Mouse (Mus musculus) CH12.LX (cell line): Measurements from ENCODE around the gene Tubgcp6. TPM values are rescaled to one million over a fixed set of nuclear protein-coding genes. Genes with fewer than 3 reads are reported as not detected.

Source experiments
- DNase-seq: peaks from one replicate; pipeline ENCODE4 v3.0.0-alpha.2; 2013; ENCODE audit errors: extremely low read depth
- H3K27ac ChIP-seq: 2 replicates; pipeline ENCODE4 v1.5.1; 2012; ENCODE audit warnings: low read depth, mild to moderate bottlenecking, control low read depth, moderate library complexity; ENCODE audit not compliant: insufficient read depth
- H3K27me3 ChIP-seq: replicated peaks from 2 replicates; pipeline ENCODE3; 2012; ENCODE audit warnings: inconsistent platforms
- H3K36me3 ChIP-seq, 2 experiments: replicated peaks in 1 of 2; 2 replicates each; pipeline versions ENCODE3 to v1.6.1; 2012; ENCODE audit warnings: inconsistent platforms in 1 of 2, low read length in 1 of 2, mild to moderate bottlenecking in 1 of 2, mixed read lengths in 1 of 2, moderate library complexity in 1 of 2; ENCODE audit not compliant: control insufficient read depth in 1 of 2, insufficient read depth in 1 of 2
- H3K4me1 ChIP-seq, 2 experiments: 2 replicates each; pipeline ENCODE4 v1.6.1; 2012; ENCODE audit warnings: inconsistent platforms in 1 of 2, moderate library complexity in 1 of 2; ENCODE audit not compliant: insufficient read depth in 2 of 2, control insufficient read depth in 1 of 2
- H3K4me2 ChIP-seq: 2 replicates; pipeline ENCODE4 v1.6.1; 2012; ENCODE audit warnings: low read depth, mild to moderate bottlenecking, control low read depth; ENCODE audit not compliant: poor library complexity, insufficient read depth, severe bottlenecking
- H3K4me3 ChIP-seq, 3 experiments: fragments of 150-350 bp in 1 of 3; sonication (generic) in 1 of 3; replicated peaks in 1 of 3; 2 replicates each; pipeline versions ENCODE3 to v1.5.1; 2011 to 2012; ENCODE audit warnings: low read depth in 2 of 3, low read length in 2 of 3, mild to moderate bottlenecking in 2 of 3, moderate library complexity in 2 of 3, control low read depth in 1 of 3, improper control_type of control experiment in 1 of 3, inconsistent platforms in 1 of 3, mixed read lengths in 1 of 3; ENCODE audit not compliant: poor library complexity in 1 of 3
- H3K79me2 ChIP-seq: replicated peaks from 2 replicates; pipeline ENCODE4 v1.6.1; 2012; ENCODE audit warnings: mild to moderate bottlenecking, moderate library complexity; ENCODE audit not compliant: control insufficient read depth, poor library complexity, insufficient read depth, severe bottlenecking; ENCODE audit errors: extremely low read depth
- H3K9ac ChIP-seq: 2 replicates; pipeline ENCODE4 v1.6.1; 2012; ENCODE audit warnings: low read depth, mild to moderate bottlenecking, control low read depth, moderate library complexity; ENCODE audit not compliant: insufficient read depth
- H3K9me3 ChIP-seq: replicated peaks from 2 replicates; pipeline ENCODE3; 2012; ENCODE audit warnings: low read length, inconsistent platforms, mixed read lengths
- BHLHE40 ChIP-seq: IDR thresholded peaks from 2 replicates; pipeline ENCODE4 v1.6.1; 2011; ENCODE audit warnings: mild to moderate bottlenecking, low read depth, low read length, improper control_type of control experiment
- ELF1 ChIP-seq: IDR thresholded peaks from 2 replicates; pipeline ENCODE4 v1.6.1; 2014; ENCODE audit warnings: low read depth, mild to moderate bottlenecking, inconsistent platforms, low read length, improper control_type of control experiment
- ETS1 ChIP-seq: conservative IDR thresholded peaks from 2 replicates; pipeline ENCODE4 v1.6.1; 2012; ENCODE audit warnings: low read depth, mild to moderate bottlenecking, inconsistent platforms, low read length, improper control_type of control experiment, moderate library complexity
- GABPA ChIP-seq: IDR thresholded peaks from 2 replicates; pipeline ENCODE4 v1.6.1; 2012; ENCODE audit warnings: low read depth, low read length, improper control_type of control experiment, inconsistent platforms; ENCODE audit not compliant: insufficient replicate concordance
- HCFC1 ChIP-seq: IDR thresholded peaks from 2 replicates; pipeline ENCODE4 v1.6.1; 2012; ENCODE audit warnings: low read depth, mild to moderate bottlenecking, inconsistent platforms, low read length, improper control_type of control experiment
- IRF4 ChIP-seq: IDR thresholded peaks from 2 replicates; pipeline ENCODE4 v1.6.1; 2014; ENCODE audit warnings: low read depth, mild to moderate bottlenecking, inconsistent platforms, low read length, improper control_type of control experiment
- JUND ChIP-seq: conservative IDR thresholded peaks from 2 replicates; pipeline ENCODE4 v1.6.1; 2011; ENCODE audit warnings: low read depth, low read length, improper control_type of control experiment
- KAT2A ChIP-seq: IDR thresholded peaks from 2 replicates; pipeline ENCODE4 v1.6.1; 2012; ENCODE audit warnings: low read length, improper control_type of control experiment, inconsistent platforms; ENCODE audit not compliant: insufficient replicate concordance
- MAFK ChIP-seq: IDR thresholded peaks from 2 replicates; pipeline ENCODE4 v1.6.1; 2011; ENCODE audit warnings: low read length, improper control_type of control experiment; ENCODE audit not compliant: insufficient replicate concordance
- MEF2A ChIP-seq: IDR thresholded peaks from 2 replicates; pipeline ENCODE4 v1.6.1; 2014; ENCODE audit warnings: low read depth, mild to moderate bottlenecking, inconsistent platforms, low read length, improper control_type of control experiment, borderline replicate concordance
- MYC ChIP-seq: IDR thresholded peaks from 2 replicates; pipeline ENCODE4 v1.6.1; 2011; ENCODE audit warnings: low read depth, mild to moderate bottlenecking, improper control_type of control experiment, low read length
- NELFE ChIP-seq: IDR thresholded peaks from 2 replicates; pipeline ENCODE4 v1.6.1; 2011; ENCODE audit warnings: low read depth, low read length, improper control_type of control experiment
- NRF1 ChIP-seq: IDR thresholded peaks from 2 replicates; pipeline ENCODE4 v1.6.1; 2014; ENCODE audit warnings: low read depth, mild to moderate bottlenecking, inconsistent platforms, low read length, improper control_type of control experiment, moderate library complexity
- PAX5 ChIP-seq: IDR thresholded peaks from 2 replicates; pipeline ENCODE4 v1.6.1; 2012; ENCODE audit warnings: low read length, inconsistent platforms, mixed read lengths
- POLR2AphosphoS2 ChIP-seq: IDR thresholded peaks from 2 replicates; pipeline ENCODE4 v1.6.1; 2011; ENCODE audit warnings: low read depth, low read length, improper control_type of control experiment
- RAD21 ChIP-seq: IDR thresholded peaks from 2 replicates; pipeline ENCODE4 v1.6.1; 2011; ENCODE audit warnings: low read depth, mild to moderate bottlenecking, low read length, improper control_type of control experiment, moderate library complexity
- RCOR1 ChIP-seq: conservative IDR thresholded peaks from 2 replicates; pipeline ENCODE4 v1.6.1; 2012; ENCODE audit warnings: low read depth, mild to moderate bottlenecking, inconsistent platforms, low read length, improper control_type of control experiment
- SMC3 ChIP-seq: IDR thresholded peaks from 2 replicates; pipeline ENCODE4 v1.6.1; 2011; ENCODE audit warnings: low read depth, low read length, improper control_type of control experiment
- TBP ChIP-seq: conservative IDR thresholded peaks from 2 replicates; pipeline ENCODE4 v1.6.1; 2011; ENCODE audit warnings: low read depth, low read length, improper control_type of control experiment
- TCF12 ChIP-seq: IDR thresholded peaks from 2 replicates; pipeline ENCODE4 v1.6.1; 2014; ENCODE audit warnings: low read depth, mild to moderate bottlenecking, inconsistent platforms, low read length, improper control_type of control experiment
- UBTF ChIP-seq: IDR thresholded peaks from 2 replicates; pipeline ENCODE4 v1.6.1; 2012; ENCODE audit warnings: low read depth, mild to moderate bottlenecking, inconsistent platforms, low read length, improper control_type of control experiment, moderate library complexity
- USF1 ChIP-seq: IDR thresholded peaks from 2 replicates; pipeline ENCODE4 v1.6.1; 2014; ENCODE audit warnings: low read depth, mild to moderate bottlenecking, inconsistent platforms, low read length, improper control_type of control experiment
- ZKSCAN1 ChIP-seq: IDR thresholded peaks from 2 replicates; pipeline ENCODE4 v1.6.1; 2012; ENCODE audit warnings: low read depth, inconsistent platforms, low read length, improper control_type of control experiment, borderline replicate concordance
- dilution Hi-C: fragments of 300-500 bp; cut with MboI; formaldehyde crosslinking; loops from 2 replicates; pipeline ENCODE4 v1.14.3; 2020; ENCODE audit warnings: low sequenced_read_pairs; ENCODE audit not compliant: extremely low pct_unique_long_range_greater_than_20kb, extremely low pct_ligation_motif_present
- in situ Hi-C: fragments of 300-500 bp; cut with MboI; formaldehyde crosslinking; loops from 3 replicates; pipeline ENCODE4 v1.14.3; 2019; ENCODE audit warnings: low sequenced_read_pairs, low pct_ligation_motif_present, low pct_unique_long_range_greater_than_20kb, mixed read lengths
- polyA plus RNA-seq: library from polyadenylated mRNA; unstranded; fragments of >175 nt; gene quantifications from 2 replicates; pipeline ENCODE4 v1.2.1, GENCODE M21; 2012; ENCODE audit warnings: low read depth; ENCODE audit not compliant: insufficient read length
- total RNA-seq, 2 experiments: library from RNA; depleted of rRNA; stranded (reverse); fragments of 300-350 nt in 1 of 2; fragments of >200 nt in 1 of 2; gene quantifications; 2 replicates each; pipeline ENCODE4 v1.2.3; 2012 to 2014

Gene Tubgcp6
- total and polyA plus RNA-seq, 3 experiments, result 12.7 to 17.0 (median 13.3) TPM

- Histone ChIP-seq H3K27me3 (peaks cover 1% of the 10 kb centered on the region), H3K27ac (no peak overlapping the region), H3K4me1 (peaks cover 14 to 61% of the 10 kb centered on the region in 2 experiments), H3K4me2 (no peak overlapping the region), H3K9ac (no peak overlapping the region), H3K9me3 (no peaks in the 10 kb centered on the region), H3K36me3 (peaks cover 23 to 31% of the 10 kb centered on the region in 2 experiments), H3K79me2 (no peaks in the 10 kb centered on the region), H3K4me3 (no peak overlapping the region)
- DNase-seq, result no peak
- dilution Hi-C loops, result no loop called here
- in situ Hi-C loops, result no loop called here
- no peak for TF ChIP-seq BHLHE40
- no peak for TF ChIP-seq MYC
These were observed 46.0 kb upstream of the Tubgcp6 start for GRCm38 (mm10) chr15:89168922-89169321.

- in situ Hi-C loops, result no loop called here
- Histone ChIP-seq H3K4me1 (peaks cover 4 to 44% of the 10 kb centered on the region in 2 experiments), H3K9ac (no peak overlapping the region), H3K9me3 (no peaks in the 10 kb centered on the region), H3K79me2 (no peaks in the 10 kb centered on the region), H3K27me3 (no peaks in the 10 kb centered on the region), H3K36me3 (peaks cover 39 to 55% of the 10 kb centered on the region in 2 experiments), H3K4me3 (no peak overlapping the region), H3K4me2 (no peak overlapping the region), H3K27ac (no peak overlapping the region)
- no peak for DNase-seq
- dilution Hi-C loops, result no loop called here
- no peak for TF ChIP-seq SMC3
- no peak for TF ChIP-seq NELFE
- TF ChIP-seq HCFC1, result no peak
- no peak for TF ChIP-seq USF1
- no peak for TF ChIP-seq RAD21
- no peak for TF ChIP-seq PAX5
- no peak for TF ChIP-seq ELF1
- no peak for TF ChIP-seq MYC
- no peak for TF ChIP-seq IRF4
- no peak for TF ChIP-seq MAFK
- TF ChIP-seq POLR2AphosphoS2, result no peak
- TF ChIP-seq ETS1, result no peak
- no peak for TF ChIP-seq RCOR1
These were observed 42.6 kb upstream of the Tubgcp6 start for GRCm38 (mm10) chr15:89165478-89165877.

GRCm38 (mm10) chr15:89161397-89161796 is 38.5 kb upstream of the Tubgcp6 start:
- dilution Hi-C loops, result no loop called here
- no peak overlapping the region for H3K4me2 ChIP-seq
- no peak for DNase-seq
- H3K27ac ChIP-seq, result no peak overlapping the region
- no peak overlapping the region for H3K4me3 ChIP-seq
- H3K9ac ChIP-seq, result no peak overlapping the region
- TF ChIP-seq KAT2A (no peak), BHLHE40 (no peak), USF1 (no peak), ZKSCAN1 (no peak), TCF12 (no peak), JUND (no peak), NRF1 (no peak), TBP (no peak), MEF2A (no peak), GABPA (no peak), UBTF (no peak)
- peaks cover 63 to 78% of the 10 kb centered on the region in 2 experiments for H3K36me3 ChIP-seq
- in situ Hi-C loops, result no loop called here
- no peaks in the 10 kb centered on the region for H3K9me3 ChIP-seq
- H3K4me1 ChIP-seq, result peaks cover 4 to 37% of the 10 kb centered on the region in 2 experiments
- no peaks in the 10 kb centered on the region for H3K79me2 ChIP-seq
- H3K27me3 ChIP-seq, result no peaks in the 10 kb centered on the region
